Mouse (Mus musculus) hindbrain, embryonic 14.5 days (tissue): ENCODE measurements around the gene Prdm10. TPM values are rescaled to one million over a fixed set of nuclear protein-coding genes. Genes with fewer than 3 reads are reported as not detected.

Experiments used
- ATAC-seq: fragments of 200-750 bp; cut with Nextera tagmentation; 2 replicates; pipeline ENCODE4 v1.8.0; 2017; ENCODE audit warnings: moderate number of reproducible peaks, mild to moderate bottlenecking, moderate TSS enrichment, moderate library complexity; ENCODE audit not compliant: low FRiP score
- DNase-seq: peaks from one replicate; pipeline ENCODE4 v3.0.0-alpha.2; 2015; ENCODE audit warnings: low spot score
- H3K27ac ChIP-seq: fragments of 300-500 bp; sonication (generic); 2 replicates; pipeline ENCODE4 v1.5.1; 2014; ENCODE audit warnings: mild to moderate bottlenecking, moderate library complexity
- H3K27me3 ChIP-seq: fragments of 300-500 bp; sonication (generic); 2 replicates; pipeline ENCODE4 v1.6.1; 2014; ENCODE audit warnings: mild to moderate bottlenecking, low read length, mixed read lengths; ENCODE audit not compliant: control insufficient read depth, insufficient read depth
- H3K36me3 ChIP-seq: fragments of 300-500 bp; sonication (generic); replicated peaks from 2 replicates; pipeline ENCODE4 v1.6.1; 2014; ENCODE audit not compliant: control insufficient read depth, insufficient read depth
- H3K4me1 ChIP-seq: fragments of 300-500 bp; sonication (generic); replicated peaks from 2 replicates; pipeline ENCODE4 v1.6.1; 2014; ENCODE audit warnings: antibody characterized with exemption, low read length, mixed read lengths; ENCODE audit not compliant: control insufficient read depth, insufficient read depth
- H3K4me2 ChIP-seq: fragments of 300-500 bp; sonication (generic); replicated peaks from 2 replicates; pipeline ENCODE4 v1.6.1; 2014; ENCODE audit warnings: mild to moderate bottlenecking, moderate library complexity
- H3K4me3 ChIP-seq: fragments of 300-500 bp; sonication (generic); replicated peaks from 2 replicates; pipeline ENCODE4 v1.5.1; 2014; ENCODE audit warnings: mild to moderate bottlenecking, low read length
- H3K9ac ChIP-seq: fragments of 300-500 bp; sonication (generic); 2 replicates; pipeline ENCODE4 v1.6.1; 2014
- H3K9me3 ChIP-seq: fragments of 300-500 bp; sonication (generic); 2 replicates; pipeline ENCODE4 v1.6.1; 2016; ENCODE audit warnings: low read length; ENCODE audit not compliant: control insufficient read depth
- WGBS: fragments of 180-500 bp; shearing (Covaris S2); extraction: QIAGEN DNeasy Blood & Tissue Kit; methylation state at CpG from one replicate; pipeline ENCODE4 v1.1.7; 2014; 5-methylcytosine and 5-hydroxymethylcytosine counted together
- polyA plus RNA-seq: library from polyadenylated mRNA; unstranded; fragments of >200 nt; fragmentation: Nextera tagmentation; extraction: Ambion mirVana; gene quantifications from 2 replicates; pipeline ENCODE4 v1.2.1, GENCODE M21; 2014

Gene Prdm10
- polyA plus RNA-seq, 1 experiment from 2014 or later = 9.7 TPM

DNA sequence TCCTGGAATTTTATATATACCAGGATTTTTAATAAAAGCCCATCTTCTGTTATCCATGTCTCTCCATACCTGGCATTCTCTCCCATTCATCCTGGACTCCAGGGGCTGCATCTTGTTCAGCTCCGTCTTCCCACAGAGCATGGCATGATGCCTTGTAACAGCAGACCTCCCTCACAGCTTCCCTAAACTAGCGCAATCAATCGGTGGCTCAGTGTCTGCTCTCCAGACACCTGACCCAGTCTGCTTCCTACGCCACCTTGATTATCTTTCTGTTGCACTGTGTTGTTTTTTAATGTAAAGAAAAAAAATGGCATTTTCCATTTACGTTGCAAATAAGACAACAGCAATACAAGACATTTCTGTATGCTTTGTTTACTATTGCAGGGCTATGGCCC, 36.4 kb upstream of the Prdm10 start:
- Histone ChIP-seq H3K9me3 (no peaks in the 10 kb centered on the region), H3K27me3 (no peaks in the 10 kb centered on the region), H3K36me3 (no peaks in the 10 kb centered on the region), H3K27ac (no peak overlapping the region), H3K4me1 (no peaks in the 10 kb centered on the region), H3K4me2 (no peak overlapping the region), H3K4me3 (no peak overlapping the region), H3K9ac (no peak overlapping the region)
- DNase-seq (no peak), ATAC-seq (no peak)
- WGBS = 67% methylated on average over 5 of the region's 5 CpGs

- Histone ChIP-seq H3K4me3 (no peak overlapping the region), H3K9me3 (no peaks in the 10 kb centered on the region), H3K36me3 (no peaks in the 10 kb centered on the region), H3K27me3 (no peaks in the 10 kb centered on the region), H3K4me1 (no peaks in the 10 kb centered on the region), H3K27ac (no peak overlapping the region), H3K9ac (no peak overlapping the region), H3K4me2 (no peak overlapping the region)
- DNase-seq (no peak), ATAC-seq (no peak)
- 88% methylated on average over 6 of the region's 6 CpGs for WGBS
These were observed 35.3 kb upstream of the Prdm10 start for GRCm38 (mm10) chr9:31245006-31245405.

GRCm38 (mm10) chr9:31246421-31246820, 33.9 kb upstream of the Prdm10 start:
- H3K36me3 ChIP-seq = no peaks in the 10 kb centered on the region
- ATAC-seq = no peak
- 47% methylated on average over 6 of the region's 6 CpGs for WGBS

GRCm38 (mm10) chr9:31247447-31248220, 32.7 kb upstream of the Prdm10 start:
- DNase-seq = no peak
- Histone ChIP-seq H3K27me3 (no peaks in the 10 kb centered on the region), H3K9ac (no peak overlapping the region), H3K4me1 (no peaks in the 10 kb centered on the region), H3K36me3 (no peaks in the 10 kb centered on the region), H3K9me3 (no peaks in the 10 kb centered on the region), H3K4me2 (no peak overlapping the region), H3K27ac (no peak overlapping the region), H3K4me3 (no peak overlapping the region)
- ATAC-seq = no peak
- 82% methylated on average over 8 of the region's 8 CpGs for WGBS

More at GRCm38 (mm10) chr9:31246421-31246820, 33.9 kb upstream of the Prdm10 start:
- Histone ChIP-seq H3K27me3 (no peaks in the 10 kb centered on the region), H3K4me1 (no peaks in the 10 kb centered on the region), H3K4me3 (no peak overlapping the region), H3K9ac (no peak overlapping the region), H3K27ac (no peak overlapping the region), H3K4me2 (no peak overlapping the region), H3K9me3 (no peaks in the 10 kb centered on the region)
- no peak for DNase-seq

GRCm38 (mm10) chr9:31252182-31252799, 28.0 kb upstream of the Prdm10 start:
- H3K27ac ChIP-seq = no peak overlapping the region
- H3K4me1 ChIP-seq = no peaks in the 10 kb centered on the region
- no peaks in the 10 kb centered on the region for H3K36me3 ChIP-seq
- H3K4me3 ChIP-seq = no peak overlapping the region
- whole genome bisulfite sequencing = 84% methylated on average over 10 of the region's 10 CpGs
- H3K4me2 ChIP-seq = no peak overlapping the region
- ATAC-seq (no peak), DNase-seq (no peak)
- H3K9ac ChIP-seq = no peak overlapping the region
- no peaks in the 10 kb centered on the region for H3K9me3 ChIP-seq
- no peaks in the 10 kb centered on the region for H3K27me3 ChIP-seq

DNA sequence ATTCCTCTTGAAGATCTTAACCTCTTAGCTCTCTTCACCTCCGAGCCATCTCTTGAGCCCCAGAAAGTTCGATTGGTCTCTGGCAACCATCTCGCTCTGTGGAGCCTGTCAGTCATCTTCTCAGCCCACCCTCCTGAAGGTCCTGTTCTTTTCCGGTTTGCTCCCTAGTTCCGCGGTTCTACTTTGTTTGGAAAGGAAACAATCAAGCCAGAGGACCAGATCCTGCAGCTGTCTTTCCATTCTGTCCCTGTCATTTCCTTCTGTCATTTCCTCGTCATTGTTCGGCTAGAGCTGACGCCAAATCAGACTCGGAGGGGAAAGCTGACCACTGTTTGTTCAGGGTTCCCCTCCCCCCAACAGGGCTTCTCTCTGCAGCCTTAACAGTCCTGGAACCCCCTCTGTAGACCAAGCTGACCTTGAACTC, 27.0 kb upstream of the Prdm10 start:
- Histone ChIP-seq H3K27ac (no peak overlapping the region), H3K4me3 (no peak overlapping the region), H3K27me3 (no peaks in the 10 kb centered on the region), H3K4me2 (no peak overlapping the region; the same call in 1 of the 2 replicates), H3K4me1 (no peaks in the 10 kb centered on the region), H3K9ac (no peak overlapping the region), H3K36me3 (no peaks in the 10 kb centered on the region), H3K9me3 (no peaks in the 10 kb centered on the region)
- DNase-seq (no peak), ATAC-seq (no peak)
- 60% methylated on average over 10 of the region's 10 CpGs for WGBS

DNA sequence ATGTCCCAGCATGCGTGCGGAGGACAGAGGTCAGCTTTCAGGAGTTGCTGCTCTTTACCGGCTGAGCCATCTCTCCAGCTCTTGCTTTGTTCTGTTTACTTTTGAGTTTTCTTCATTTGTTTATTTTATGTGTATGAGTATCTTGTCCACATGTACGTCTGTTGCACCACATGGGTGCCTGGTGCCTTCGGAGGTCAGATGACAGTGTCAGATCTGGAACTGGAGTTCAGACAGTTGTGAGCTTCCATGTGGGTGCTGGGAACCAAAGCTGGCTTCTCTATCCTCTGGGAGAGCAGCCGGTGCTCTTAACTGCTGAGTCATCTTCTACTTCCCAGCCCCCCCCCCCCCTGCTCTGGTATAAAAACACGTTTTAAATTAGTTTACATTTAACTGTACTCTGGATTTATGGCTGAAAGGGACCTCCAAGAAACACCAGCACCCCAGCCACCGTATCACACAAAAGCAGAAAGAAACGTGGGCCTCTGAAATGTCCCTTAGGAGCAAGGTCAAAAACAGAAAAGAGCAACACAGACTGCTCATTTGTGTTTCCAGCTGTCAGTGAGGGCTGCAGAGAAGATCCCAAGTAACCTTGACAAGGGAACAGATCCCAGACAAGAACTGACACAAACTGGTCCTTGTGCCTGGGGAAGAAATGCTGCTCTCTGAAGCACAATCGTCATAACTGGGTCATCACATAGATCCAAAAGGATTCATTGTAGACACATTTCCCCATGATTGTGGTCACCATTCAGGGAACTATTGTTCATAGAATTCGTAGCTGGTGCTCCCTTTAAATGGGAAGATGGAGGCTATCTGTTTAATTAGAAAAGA, 26.3 kb upstream of the Prdm10 start:
- H3K4me3 ChIP-seq = no peak overlapping the region
- H3K9me3 ChIP-seq = no peaks in the 10 kb centered on the region
- no peaks in the 10 kb centered on the region for H3K4me1 ChIP-seq
- H3K36me3 ChIP-seq = no peaks in the 10 kb centered on the region
- ATAC-seq (no peak), DNase-seq (no peak)
- no peak overlapping the region for H3K4me2 ChIP-seq
- no peaks in the 10 kb centered on the region for H3K27me3 ChIP-seq
- H3K9ac ChIP-seq = no peak overlapping the region
- WGBS = 74% methylated on average over 11 of the region's 11 CpGs
- H3K27ac ChIP-seq = no peak overlapping the region

DNA sequence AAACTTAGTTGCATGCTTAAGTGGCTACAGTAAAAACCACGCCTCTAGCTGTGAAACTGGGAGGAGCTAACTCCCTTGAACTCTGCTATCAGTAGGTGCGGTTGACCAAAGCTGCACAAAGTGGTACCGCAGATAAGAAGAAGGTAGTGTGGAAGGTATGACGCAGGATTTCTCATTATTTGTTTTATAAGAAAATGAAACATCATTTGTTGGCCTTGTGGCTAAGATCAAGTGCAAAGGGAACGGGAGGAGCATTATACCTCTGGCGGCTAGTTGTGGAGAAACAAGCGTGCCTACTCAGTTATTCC, 25.7 kb upstream of the Prdm10 start:
- Histone ChIP-seq H3K4me3 (no peak overlapping the region), H3K4me1 (no peaks in the 10 kb centered on the region), H3K36me3 (no peaks in the 10 kb centered on the region), H3K27ac (no peak overlapping the region), H3K9ac (no peak overlapping the region), H3K9me3 (no peaks in the 10 kb centered on the region), H3K4me2 (no peak overlapping the region), H3K27me3 (no peaks in the 10 kb centered on the region)
- WGBS = 95% methylated on average over 7 of the region's 7 CpGs
- DNase-seq (no peak), ATAC-seq (no peak)

- Histone ChIP-seq H3K4me3 (no peak overlapping the region), H3K36me3 (no peaks in the 10 kb centered on the region), H3K27ac (no peak overlapping the region), H3K27me3 (no peaks in the 10 kb centered on the region), H3K9me3 (no peaks in the 10 kb centered on the region), H3K9ac (no peak overlapping the region), H3K4me1 (no peaks in the 10 kb centered on the region), H3K4me2 (no peak overlapping the region)
- ATAC-seq (no peak), DNase-seq (no peak)
- 82% methylated on average over 7 of the region's 7 CpGs for WGBS
These were observed 24.4 kb upstream of the Prdm10 start for GRCm38 (mm10) chr9:31255953-31256352.
